Mouse (Mus musculus) heart, adult 18-20 months (tissue): ENCODE results near the gene Platr17. TPM values are rescaled to one million over a fixed set of nuclear protein-coding genes. Genes with fewer than 3 reads are reported as not detected.
"Not testable (repeated sequence)": the region's sequence is repeated elsewhere in the genome, so short reads cannot be mapped to it uniquely, and the experiment has no call there.

Source experiments
- DNase-seq, 2 experiments: peaks; one replicate each; pipeline ENCODE4 v3.0.0; 2021 to 2022; ENCODE audit warnings: mixed read lengths in 1 of 2
- long read RNA-seq, 2 experiments: library from polyadenylated mRNA; stranded (forward); transcript quantifications; one replicate each; pipeline ENCODE4 v2.0.0; 2021
- total RNA-seq, 2 experiments: library from RNA; stranded (reverse); gene quantifications; 2 replicates each; pipeline ENCODE4 v1.2.3; 2021

Gene Platr17
- total RNA-seq, result not detected
- long read RNA-seq, experiment 1, result 0 reads
- long read RNA-seq, experiment 2, result 0 reads

DNA sequence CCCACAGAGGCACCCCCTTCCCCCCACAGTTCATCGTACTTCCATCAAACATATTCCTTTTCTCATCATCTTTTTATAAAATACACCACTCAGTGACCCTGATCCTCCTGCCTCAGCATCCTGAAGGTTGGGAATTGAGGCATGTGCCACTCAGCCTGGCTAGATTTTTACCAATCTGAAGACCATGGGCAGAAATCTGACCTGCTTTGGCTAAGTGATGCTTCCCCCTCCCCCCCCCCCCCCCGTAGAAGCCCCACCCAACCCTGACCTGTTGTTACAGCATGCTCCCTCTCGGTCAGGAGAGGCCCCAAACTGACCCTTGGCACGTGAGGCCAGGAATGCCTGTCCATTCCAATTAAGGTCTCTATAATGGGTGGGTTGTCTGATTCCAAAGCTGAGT is at the start of gene Platr17:
Gene Platr17, plus strand, starts transcription at position 301 of the 400 bp plus-strand sequence.
- DNase-seq, result not testable (repeated sequence)

DNA sequence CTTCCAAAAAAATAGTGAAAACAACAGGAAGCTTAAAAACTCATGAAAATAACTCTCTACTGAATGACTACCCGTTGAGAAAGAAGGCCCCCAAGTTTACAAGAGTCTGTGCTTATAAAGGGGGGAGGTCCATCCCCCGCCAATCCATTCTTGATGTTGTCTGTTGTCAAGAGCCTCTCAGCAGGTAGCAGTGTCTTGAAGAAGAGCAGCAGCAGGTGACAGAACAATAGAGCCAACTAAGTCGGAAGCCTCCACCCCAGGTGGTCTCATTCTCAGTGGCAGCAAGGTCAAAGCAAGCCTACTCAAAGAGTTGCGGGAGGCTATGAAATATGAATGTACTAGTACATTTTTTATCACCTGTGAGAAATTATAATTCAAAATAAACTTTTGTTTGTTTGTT is 47.1 kb upstream of the Platr17 start:
- no peak for DNase-seq

DNA sequence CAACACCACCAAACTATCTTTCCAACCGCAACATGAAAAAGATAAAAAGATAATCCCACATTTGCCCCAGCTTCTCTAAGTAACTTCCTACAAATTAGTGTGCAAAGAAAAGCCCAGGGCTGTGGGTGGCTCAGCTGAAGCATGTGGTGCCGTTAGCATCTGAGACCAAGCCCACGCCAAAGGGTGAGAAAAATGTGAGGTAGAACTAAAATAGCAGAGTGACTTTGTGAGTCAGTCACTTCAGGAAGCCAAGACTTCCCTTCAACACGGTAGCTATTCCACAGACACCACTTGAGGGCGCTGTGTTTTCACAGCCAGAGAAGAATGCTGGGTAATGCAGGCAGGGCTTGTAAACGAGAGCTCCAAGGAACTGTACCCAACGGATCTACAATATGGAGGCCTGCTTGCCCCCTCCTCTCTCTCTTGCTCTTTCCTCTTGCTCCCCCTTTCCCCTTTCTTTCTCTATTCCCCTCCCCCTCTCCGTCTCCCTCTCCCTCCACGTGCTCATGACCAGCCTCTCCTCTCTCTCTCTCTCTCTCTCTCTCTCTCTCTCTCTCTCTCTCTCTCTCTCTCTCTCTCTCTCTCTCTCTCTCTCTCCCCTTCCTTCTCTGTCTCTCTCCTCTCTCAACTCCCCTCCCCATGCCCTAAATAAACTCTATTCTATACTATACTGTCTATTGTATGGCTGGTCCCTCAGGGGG is 39.5 kb upstream of the Platr17 start:
- DNase-seq, result peak; percentile 31 to 37

DNA sequence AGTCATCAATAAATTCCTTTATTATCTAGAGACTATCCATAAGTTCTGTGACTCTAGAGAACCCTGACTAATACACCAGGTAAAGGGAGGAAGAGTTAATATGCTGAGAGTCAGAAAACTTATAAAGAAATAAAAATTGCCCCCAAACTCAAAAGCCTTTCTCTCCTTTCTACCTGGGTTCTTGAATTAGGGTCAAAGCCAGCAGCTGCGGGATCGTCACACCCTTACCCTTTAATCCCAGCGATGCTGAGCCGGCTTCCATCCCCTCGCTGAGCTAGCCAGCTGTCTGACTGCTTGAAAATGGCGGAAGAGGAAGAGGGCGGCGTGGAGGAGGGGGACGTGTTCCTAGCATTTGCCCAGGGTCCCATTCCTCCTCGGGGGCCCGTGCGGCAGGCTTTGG is 31.4 kb upstream of the Platr17 start, which contains the start of gene Gm7029:
Gene Gm7029, plus strand, starts transcription at position 301 of the 400 bp plus-strand sequence.
- DNase-seq, result not testable (repeated sequence)

DNA sequence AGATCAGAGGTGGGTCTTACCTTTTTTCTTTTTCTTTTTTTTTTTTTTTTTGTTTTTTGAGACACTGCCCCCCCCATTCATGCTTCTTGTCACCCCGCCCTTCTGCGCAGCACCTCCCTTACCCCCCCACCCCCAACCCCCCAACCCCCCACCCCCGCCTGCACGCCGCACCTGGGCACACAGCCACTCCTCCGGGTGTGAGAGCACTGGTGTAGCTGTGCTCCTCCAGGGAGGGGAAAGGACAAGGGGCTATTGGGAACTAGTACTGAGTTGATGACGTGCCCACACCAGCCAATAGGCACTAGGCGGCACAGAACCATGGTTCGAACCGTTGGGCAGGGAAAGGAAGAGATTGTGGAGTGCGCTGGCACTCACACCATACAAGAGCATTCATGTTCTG is 30.5 kb upstream of the Platr17 start:
- peak in 1 of 2 experiments; percentile 10 for DNase-seq

DNA sequence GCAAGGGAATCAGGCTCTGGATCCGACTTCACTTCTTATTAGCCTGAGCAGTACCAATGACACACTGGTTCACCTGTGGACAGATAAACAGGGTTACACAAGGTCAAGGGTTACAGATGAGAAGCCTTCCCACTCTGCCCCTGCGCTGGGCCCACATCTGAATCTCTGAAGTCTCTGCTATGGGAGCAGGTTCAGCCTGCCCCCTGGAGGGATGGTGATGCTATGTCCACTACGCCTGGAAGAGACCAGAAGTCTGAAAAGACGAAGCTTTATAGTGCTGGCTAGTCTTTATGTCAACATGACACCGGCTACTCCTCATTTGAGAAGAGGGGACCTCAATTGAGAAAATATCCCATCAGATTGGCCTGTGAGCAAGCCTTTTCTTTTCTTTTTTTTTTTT is 29.1 kb upstream of the Platr17 start:
- DNase-seq, result not testable (repeated sequence)

DNA sequence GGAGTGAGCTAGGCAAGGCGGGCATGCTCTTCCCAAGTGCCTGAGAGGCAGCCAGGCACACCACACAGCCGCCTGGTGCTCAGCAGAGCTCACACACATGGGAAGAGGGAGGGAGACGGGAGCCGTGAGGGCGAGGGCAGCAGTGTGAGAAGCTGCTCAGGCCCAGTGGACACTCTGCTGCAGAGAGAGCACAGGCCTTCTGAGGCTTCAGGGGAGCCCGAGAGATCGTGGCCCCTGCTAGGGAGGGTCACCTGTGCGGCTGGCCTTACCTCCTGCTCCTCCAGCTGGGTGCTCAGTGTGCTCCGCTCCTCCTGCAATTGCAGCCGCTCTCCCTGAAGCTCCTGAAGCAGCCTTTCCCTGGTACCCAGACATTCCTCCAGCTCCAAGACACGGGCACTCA is 20.6 kb upstream of the Platr17 start:
- DNase-seq, result not testable (repeated sequence)

DNA sequence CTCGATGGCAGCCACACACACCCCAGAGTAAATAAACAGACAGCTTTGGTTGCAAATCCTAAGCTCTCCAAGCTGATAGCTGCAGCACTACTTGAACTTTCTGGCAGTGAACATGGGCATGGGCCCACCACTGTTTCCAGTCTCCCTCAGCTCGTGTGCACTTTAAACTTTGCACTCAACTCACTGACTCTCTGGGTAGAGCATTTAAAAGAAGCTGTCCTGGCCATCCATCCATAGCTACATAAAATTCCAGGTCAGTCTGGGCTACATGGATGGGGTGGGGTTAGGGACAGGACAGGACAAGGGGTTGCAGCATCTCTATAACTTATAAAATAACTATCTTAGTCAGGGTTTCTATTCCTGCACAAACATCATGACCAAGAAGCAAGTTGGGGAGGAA is 17.1 kb upstream of the Platr17 start:
- DNase-seq, result not testable (repeated sequence)

DNA sequence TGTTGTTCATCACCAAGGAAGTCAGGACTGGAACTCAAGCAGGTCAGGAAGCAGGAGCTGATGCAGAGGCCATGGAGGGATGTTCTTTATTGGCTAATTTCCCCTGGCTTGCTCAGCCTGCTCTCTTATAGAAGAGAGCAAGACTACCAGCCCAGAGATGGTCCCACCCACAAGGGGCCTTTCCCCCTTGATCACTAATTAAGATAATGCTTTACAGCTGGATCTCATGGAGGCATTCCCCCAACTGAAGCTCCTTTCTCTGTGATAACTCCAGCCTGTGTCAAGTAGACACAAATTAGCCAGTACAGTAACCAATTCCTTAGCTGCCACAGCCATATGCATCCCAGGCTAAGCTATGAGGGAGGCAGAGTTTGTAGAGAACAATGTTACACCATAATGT is 16.7 kb upstream of the Platr17 start:
- not testable (repeated sequence) for DNase-seq

DNA sequence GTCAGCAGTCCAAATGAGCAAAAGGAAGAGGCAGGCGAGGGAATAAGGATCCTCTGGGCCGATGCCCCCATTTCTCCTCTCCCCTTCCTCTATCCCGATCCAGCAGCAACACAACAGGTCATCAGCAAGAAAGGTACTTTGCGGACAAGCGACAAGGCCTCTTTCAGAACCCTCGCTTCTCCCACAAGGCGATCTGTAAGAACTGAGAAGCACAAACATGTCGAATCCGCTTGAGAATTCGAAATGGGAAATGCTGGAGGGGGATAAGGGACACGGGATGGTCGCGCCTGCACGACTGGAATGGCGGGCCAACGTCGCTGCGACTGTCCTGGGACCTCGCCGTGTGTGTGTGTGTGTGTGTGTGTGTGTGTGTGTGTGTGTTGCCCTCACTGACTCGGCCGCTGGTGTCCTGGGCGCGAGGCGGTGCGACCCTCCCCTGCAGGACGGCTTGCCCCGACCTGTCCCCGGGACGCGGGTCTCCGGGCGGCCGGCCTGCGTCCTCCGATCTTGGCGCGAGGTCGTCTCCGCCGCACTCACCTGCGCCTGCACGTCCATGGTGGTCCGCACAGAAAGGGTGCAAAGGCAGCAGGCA is 14.9 kb upstream of the Platr17 start:
- peak in 1 of 2 experiments; percentile 10 for DNase-seq

DNA sequence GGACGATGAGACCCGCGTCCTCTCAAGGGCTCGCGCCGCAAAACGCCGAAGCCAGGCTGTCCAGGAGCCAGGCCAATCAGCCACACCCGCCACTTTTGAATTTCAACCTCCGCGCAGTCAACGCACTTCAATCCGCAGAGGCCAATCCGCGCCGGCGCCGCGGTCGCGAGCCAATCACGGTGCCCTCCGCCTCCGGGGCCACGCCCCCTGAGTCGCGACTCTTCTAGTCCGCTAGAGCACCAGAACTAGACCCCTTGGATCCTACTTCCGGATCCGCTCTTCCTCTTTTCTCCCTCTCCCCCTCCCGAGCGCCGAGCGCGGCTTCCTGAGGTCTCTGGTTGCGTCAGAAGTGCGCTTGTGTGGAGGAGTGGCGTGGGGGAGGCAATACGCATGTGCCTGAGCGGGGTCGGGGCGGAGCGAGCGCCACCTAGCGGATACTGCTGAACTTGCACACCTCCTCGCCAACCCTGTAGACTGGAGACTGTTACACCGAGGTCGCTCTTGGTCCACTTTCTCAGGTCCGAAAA is 14.3 kb upstream of the Platr17 start, which contains the start of gene Kifc1:
Gene Kifc1, minus strand, starts transcription at position 129 of the 527 bp plus-strand sequence.
- DNase-seq, result peak; percentile 99 to 100

DNA sequence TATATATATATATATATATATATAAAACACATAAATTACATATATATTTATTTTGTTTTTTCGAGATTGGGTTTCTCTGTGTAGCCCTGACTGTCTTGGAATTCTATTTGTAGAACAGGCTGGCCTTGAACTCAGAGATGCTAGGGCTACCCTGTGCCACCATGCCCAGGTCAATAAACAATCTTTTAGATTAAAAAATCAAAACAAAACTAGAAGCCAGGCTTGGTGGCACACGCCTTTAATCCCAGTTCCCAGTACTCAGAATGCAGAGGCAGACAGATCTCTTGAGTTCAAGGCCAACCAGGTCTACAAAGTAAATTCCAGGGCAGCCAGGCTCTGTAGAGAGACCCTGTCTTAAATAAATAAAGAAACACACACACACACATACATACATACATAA is 13.6 kb upstream of the Platr17 start:
- DNase-seq, result no peak

DNA sequence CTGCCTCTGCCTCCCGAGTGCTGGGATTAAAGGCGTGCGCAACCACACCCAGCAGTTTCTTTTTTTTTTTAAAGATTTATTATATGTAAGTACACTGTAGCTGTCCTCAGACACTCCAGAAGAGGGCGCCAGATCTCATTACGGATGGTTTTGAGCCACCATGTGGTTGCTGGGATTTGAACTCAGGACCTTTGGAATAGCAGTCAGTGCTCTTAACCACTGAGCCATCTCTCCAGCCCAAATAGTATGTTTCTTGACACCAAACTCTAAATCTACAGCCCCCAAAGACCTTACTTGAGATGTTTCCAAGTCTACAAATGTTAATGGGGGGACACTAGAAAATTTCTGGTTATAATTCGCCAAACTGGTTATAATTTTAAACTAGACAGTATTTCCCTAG is 13.0 kb upstream of the Platr17 start:
- not testable (repeated sequence) for DNase-seq

DNA sequence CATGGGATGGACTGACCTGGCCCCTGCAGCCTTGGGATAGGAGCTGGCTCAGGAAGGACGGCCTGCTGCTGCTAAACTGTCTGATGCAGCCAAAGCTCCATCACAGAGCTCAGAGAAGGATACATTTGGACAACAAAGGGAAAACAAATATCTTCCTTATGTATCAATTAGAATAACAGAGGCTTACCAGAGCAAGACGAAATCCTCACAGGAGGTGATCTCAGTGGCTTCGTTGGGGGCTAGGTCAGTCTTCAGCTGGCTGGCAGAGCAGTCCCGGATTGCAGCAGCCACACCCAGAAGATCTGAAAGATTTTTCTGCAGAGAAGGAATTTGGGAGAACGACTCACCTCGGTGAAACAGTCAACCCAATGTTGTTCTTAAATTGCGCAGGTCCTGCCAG is 12.5 kb upstream of the Platr17 start:
- no peak for DNase-seq

DNA sequence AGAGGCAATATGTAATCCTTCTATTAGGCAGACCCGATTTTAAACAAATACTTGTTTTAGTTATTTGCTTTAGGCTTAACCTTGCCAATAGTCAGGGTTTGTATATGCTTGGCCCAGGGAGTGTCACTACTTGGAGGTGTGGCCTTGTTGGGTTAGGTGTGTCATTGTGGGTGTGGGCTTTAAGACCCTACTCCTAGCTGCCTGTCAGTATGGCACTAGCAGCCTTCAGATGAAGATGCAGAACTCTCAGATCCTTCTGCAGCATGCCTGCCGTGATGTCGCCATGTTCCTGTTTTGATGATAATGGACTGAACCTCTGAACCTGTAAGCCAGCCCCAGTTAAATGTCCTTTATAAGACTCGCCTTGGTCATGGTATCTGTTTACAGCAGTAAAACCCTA is 11.9 kb upstream of the Platr17 start:
- DNase-seq, result not testable (repeated sequence)

DNA sequence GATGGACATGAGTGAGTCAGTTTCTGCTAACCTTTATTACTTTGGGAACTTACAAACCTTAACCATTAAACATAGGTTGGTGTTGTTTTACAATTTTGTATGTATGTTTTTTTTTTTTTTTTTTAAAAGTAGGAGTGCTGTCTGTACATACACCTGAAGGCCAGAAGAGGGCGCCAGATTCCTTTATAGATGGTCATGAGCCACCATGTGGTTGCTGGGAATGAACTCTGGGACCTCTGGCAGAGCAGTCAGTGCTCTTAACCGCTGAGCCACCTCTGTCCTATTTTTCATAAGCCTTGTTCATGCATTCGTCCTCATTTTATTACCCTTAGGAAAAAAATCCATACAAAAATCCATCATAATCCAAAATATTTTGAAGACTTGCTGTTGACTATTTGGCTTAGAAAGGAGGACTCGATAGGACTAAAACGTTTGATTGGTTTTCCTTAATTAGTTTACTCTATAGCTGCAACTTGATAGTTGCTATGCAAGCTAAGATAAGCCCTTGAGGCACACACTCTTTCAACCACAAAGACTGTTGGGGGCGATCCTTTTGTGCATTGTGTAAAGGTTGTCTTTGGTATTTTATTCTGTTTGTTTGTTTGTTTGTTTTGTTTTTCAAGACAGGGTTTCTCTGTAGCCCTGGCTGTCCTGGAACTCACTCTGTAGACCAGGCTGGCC is 7.7 kb upstream of the Platr17 start:
- peak in 1 of 2 experiments; percentile 63 for DNase-seq

DNA sequence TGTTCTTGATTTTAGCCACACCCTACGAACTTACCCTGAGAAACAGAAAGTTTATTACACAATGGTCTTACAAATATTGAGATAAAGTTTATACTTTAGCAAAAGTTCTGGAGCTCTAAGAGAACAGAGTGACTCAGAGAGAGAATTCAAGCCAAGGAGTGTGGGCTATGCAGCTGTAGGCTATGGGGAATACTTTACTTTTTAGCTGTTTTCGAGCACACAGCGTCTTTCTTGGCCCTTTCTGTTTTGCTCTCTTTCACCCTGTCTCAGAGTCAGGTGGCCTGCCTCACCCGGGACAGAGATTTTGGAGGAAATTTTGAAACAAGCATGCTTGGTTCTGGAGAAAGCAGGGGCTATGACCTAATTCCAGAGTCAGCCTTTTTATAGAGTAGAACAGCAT is 6.7 kb upstream of the Platr17 start:
- peak; percentile 17 to 62 for DNase-seq

DNA sequence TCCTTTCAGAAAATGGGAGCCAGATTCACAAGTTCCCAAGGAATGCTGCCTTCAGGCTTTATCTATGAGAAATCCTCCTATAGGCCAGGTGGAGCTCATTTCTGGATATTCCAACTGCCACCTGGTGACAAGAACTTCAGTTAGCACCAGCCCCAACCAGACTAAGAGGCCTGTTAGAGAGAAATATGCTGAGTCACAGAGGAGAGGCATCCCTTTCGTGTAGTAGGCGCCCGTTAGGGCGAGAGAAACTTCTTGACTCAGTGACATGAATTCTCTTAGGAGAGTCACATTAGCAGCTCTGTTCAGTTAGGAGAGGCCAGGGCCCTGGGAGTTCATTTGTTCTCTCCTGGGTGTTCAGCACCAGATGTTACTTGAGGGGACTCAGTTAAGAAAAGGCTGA is 5.3 kb upstream of the Platr17 start:
- DNase-seq, result no peak

DNA sequence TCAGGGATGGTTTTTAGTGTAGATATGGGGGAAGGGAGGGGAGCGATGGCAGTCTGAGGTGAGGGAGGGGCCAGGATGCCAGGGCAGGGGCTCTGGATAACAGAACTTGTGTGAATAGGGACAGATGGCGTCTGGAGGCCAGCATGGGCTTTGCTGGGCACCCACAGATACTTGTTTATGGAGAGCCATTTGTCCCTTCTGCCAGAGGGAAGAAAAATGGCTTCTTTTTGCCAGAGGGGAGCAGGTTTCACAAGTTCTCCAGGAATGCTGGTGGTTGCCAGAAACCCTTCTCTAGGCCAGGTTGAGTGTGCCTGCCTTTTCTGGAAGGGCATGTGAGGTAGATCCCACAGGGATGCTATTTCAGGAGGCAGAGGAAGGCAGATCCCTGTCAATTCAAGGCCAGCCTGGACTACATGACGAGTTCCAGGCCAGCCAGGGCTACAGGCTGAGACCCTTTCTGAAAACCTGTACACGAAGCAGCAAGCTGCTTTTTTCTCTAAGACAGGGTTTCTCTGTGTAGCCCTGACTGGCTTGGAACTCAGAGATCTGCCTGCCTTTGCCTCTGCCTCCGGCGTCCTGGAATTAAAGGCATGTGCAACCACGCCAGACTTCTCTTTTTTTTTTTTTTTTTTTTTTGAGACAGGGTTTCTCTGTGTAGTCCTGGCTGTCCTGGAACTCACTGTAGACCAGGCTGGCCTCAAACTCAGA is 4.5 kb upstream of the Platr17 start:
- DNase-seq, result no peak

DNA sequence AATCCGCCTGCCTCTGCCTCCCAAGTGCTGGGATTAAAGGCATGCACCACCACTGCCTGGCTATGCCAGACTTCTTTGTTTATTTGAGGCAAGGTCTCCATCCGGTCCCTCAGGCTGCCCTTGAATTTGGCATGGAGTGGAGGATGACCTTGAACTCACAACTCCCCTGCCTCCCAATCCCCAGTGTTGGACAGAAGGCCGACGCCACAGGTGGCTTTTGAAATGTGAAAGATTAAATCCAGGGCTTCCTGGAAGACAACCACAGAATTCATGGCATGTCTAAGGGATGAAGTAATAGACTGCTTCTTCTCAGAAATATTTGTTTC is 4.0 kb upstream of the Platr17 start:
- DNase-seq, result no peak

DNA sequence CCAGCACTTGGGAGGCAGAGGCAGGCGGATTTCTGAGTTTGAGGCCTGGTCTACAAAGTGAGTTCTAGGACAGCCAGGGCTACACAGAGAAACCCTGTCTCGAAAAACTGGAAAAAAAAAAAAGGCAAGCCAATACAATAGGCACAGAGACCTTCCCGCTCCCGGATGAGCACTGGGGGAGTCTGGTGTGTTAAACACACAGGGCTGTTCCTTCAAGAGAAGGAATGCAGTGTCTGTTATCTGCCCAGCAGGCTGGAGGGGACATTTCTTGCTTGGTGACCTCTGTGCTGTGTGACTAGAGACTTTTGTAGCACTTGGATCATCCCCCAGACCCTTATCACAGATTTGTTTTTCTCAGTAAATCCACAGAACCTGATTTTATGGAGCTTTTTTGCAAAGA is 3.3 kb upstream of the Platr17 start:
- no peak for DNase-seq

DNA sequence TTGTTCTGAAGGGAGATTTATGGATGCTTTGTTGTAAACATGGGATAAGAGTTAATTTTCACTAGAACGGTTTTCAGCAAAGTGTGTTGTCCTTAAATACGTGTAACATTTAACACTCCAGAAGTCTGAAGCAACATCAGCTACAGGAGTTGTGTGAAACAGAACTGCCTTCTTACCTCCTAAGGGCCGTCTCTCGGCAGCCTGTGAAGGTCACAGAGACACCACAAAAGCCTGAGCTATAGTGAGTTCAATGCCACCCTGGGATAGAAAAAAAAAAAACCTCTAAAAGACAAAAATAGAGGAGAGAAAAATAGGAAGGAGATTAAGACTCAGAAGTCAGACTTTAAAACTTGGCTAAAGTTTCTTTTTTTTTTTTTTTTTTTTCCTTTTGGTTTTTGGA is 2.9 kb upstream of the Platr17 start:
- no peak for DNase-seq
